Mouse (Mus musculus) ES-E14 (cell line): Measurements from ENCODE around the gene Dek. TPM values are rescaled to one million over a fixed set of nuclear protein-coding genes. Genes with fewer than 3 reads are reported as not detected.

Experiments used
- DNase-seq: peaks from one replicate; pipeline ENCODE4 v3.0.0-alpha.2; 2013; ENCODE audit warnings: low read depth, low spot score
- H3K27ac ChIP-seq: 2 replicates; pipeline ENCODE4 v1.5.1; 2012; ENCODE audit warnings: low read depth, mild to moderate bottlenecking, low read length, moderate library complexity, mixed read lengths; ENCODE audit not compliant: poor library complexity, insufficient read depth, severe bottlenecking
- H3K36me3 ChIP-seq: 2 replicates; pipeline ENCODE4 v1.6.1; 2012; ENCODE audit warnings: mild to moderate bottlenecking, low read length, moderate library complexity, mixed read lengths; ENCODE audit not compliant: control insufficient read depth, poor library complexity, insufficient read depth, severe bottlenecking
- H3K4me1 ChIP-seq, 2 experiments: fragments of 150-350 bp in 1 of 2; sonication (generic) in 1 of 2; 2 replicates each; pipeline ENCODE4 v1.6.1; 2012; ENCODE audit warnings: low read length in 2 of 2, mild to moderate bottlenecking in 1 of 2, mixed read lengths in 1 of 2; ENCODE audit not compliant: control insufficient read depth in 2 of 2, insufficient read depth in 2 of 2, poor library complexity in 1 of 2
- H3K4me3 ChIP-seq, 2 experiments: fragments of 150-350 bp in 1 of 2; sonication (generic) in 1 of 2; 2 replicates each; pipeline ENCODE4 v1.5.1; 2012; ENCODE audit warnings: low read length in 2 of 2, low read depth in 1 of 2, mild to moderate bottlenecking in 1 of 2, mixed read lengths in 1 of 2; ENCODE audit not compliant: insufficient read depth in 1 of 2, poor library complexity in 1 of 2, severe bottlenecking in 1 of 2
- H3K9ac ChIP-seq: 2 replicates; pipeline ENCODE4 v1.6.1; 2012; ENCODE audit warnings: low read depth, mild to moderate bottlenecking, low read length, mixed read lengths; ENCODE audit not compliant: poor library complexity, insufficient read depth, severe bottlenecking
- H3K9me3 ChIP-seq: fragments of 150-350 bp; sonication (generic); 2 replicates; pipeline ENCODE4 v1.6.1; 2012; ENCODE audit warnings: low read depth, mild to moderate bottlenecking, low read length; ENCODE audit not compliant: control insufficient read depth, insufficient read depth
- CHD2 ChIP-seq: IDR thresholded peaks from 2 replicates; pipeline ENCODE4 v1.6.1; 2014; ENCODE audit warnings: mild to moderate bottlenecking, low read depth, low read length, inconsistent platforms
- HCFC1 ChIP-seq: IDR thresholded peaks from 2 replicates; pipeline ENCODE4 v1.6.1; 2012; ENCODE audit warnings: low read length, inconsistent platforms, borderline replicate concordance; ENCODE audit not compliant: insufficient read depth
- MAFK ChIP-seq: IDR thresholded peaks from 2 replicates; pipeline ENCODE4 v1.6.1; 2014; ENCODE audit warnings: mild to moderate bottlenecking, low read depth, low read length, inconsistent platforms; ENCODE audit not compliant: insufficient read depth
- ZC3H11A ChIP-seq: IDR thresholded peaks from 2 replicates; pipeline ENCODE4 v1.6.1; 2012; ENCODE audit warnings: low read depth, mild to moderate bottlenecking, inconsistent platforms, low read length, borderline replicate concordance
- ZNF384 ChIP-seq: IDR thresholded peaks from 2 replicates; pipeline ENCODE4 v1.6.1; 2012; ENCODE audit warnings: low read depth, low read length, inconsistent platforms
- in situ Hi-C, 2 experiments: fragments of 600-800 bp; cut with MboI; formaldehyde crosslinking; loops; one replicate each; pipeline ENCODE4 v1.15.1; 2025; ENCODE audit warnings: low sequenced_read_pairs in 2 of 2, inconsistent platforms in 1 of 2; ENCODE audit not compliant: unreplicated experiment in 2 of 2
- total RNA-seq: library from RNA; depleted of rRNA; stranded (reverse); fragments of 300-350 nt; gene quantifications from 2 replicates; pipeline ENCODE4 v1.2.3, GENCODE M21; 2012

The Dek gene
- total RNA-seq, 1 experiment: 120 TPM

- Histone ChIP-seq H3K36me3 (peaks cover 25% of the 10 kb centered on the region), H3K4me3 (no peak overlapping the region), H3K9ac (no peak overlapping the region), H3K9me3 (no peaks in the 10 kb centered on the region), H3K27ac (no peak overlapping the region), H3K4me1 (peaks cover 3 to 5% of the 10 kb centered on the region in 2 experiments; a peak in 2 of 4 replicates)
- no peak for DNase-seq
- in situ Hi-C loops: no loop called here
- TF ChIP-seq CHD2 (no peak), ZNF384 (no peak), HCFC1 (no peak), MAFK (no peak), ZC3H11A (no peak)
Measured at GRCm38 (mm10) chr13:47099265-47099664, 6.7 kb downstream of the Dek start.

- in situ Hi-C loops: no loop called here
- H3K4me1 ChIP-seq: no peaks in the 10 kb centered on the region
- peaks cover 25% of the 10 kb centered on the region for H3K36me3 ChIP-seq
Measured at GRCm38 (mm10) chr13:47096591-47096990, 9.4 kb downstream of the Dek start.

GRCm38 (mm10) chr13:47093791-47094190, 12.2 kb downstream of the Dek start:
- TF ChIP-seq ZC3H11A (no peak), HCFC1 (no peak), MAFK (no peak), ZNF384 (no peak), CHD2 (no peak)
- in situ Hi-C loops: no loop called here
- H3K36me3 ChIP-seq: peaks cover 22% of the 10 kb centered on the region

More at GRCm38 (mm10) chr13:47096591-47096990, 9.4 kb downstream of the Dek start:
- Histone ChIP-seq H3K27ac (no peak overlapping the region), H3K4me3 (no peak overlapping the region), H3K9me3 (no peaks in the 10 kb centered on the region), H3K9ac (no peak overlapping the region)
- TF ChIP-seq ZC3H11A (no peak), MAFK (no peak), HCFC1 (no peak), CHD2 (no peak), ZNF384 (no peak)
- DNase-seq: no peak

GRCm38 (mm10) chr13:47089271-47089670, 16.7 kb downstream of the Dek start:
- TF ChIP-seq HCFC1: no peak
- TF ChIP-seq ZC3H11A: no peak
- TF ChIP-seq CHD2: no peak
- TF ChIP-seq MAFK: no peak
- no peak for TF ChIP-seq ZNF384
- no peaks in the 10 kb centered on the region for H3K9me3 ChIP-seq
- no peak overlapping the region for H3K4me3 ChIP-seq
- DNase-seq: no peak
- H3K4me1 ChIP-seq: no peaks in the 10 kb centered on the region
- H3K27ac ChIP-seq: no peak overlapping the region
- in situ Hi-C loops: no loop called here
- peaks cover 17% of the 10 kb centered on the region for H3K36me3 ChIP-seq
- H3K9ac ChIP-seq: no peak overlapping the region

More at GRCm38 (mm10) chr13:47093791-47094190, 12.2 kb downstream of the Dek start:
- Histone ChIP-seq H3K4me1 (no peaks in the 10 kb centered on the region), H3K4me3 (no peak overlapping the region), H3K27ac (no peak overlapping the region), H3K9me3 (no peaks in the 10 kb centered on the region), H3K9ac (no peak overlapping the region)
- no peak for DNase-seq

DNA sequence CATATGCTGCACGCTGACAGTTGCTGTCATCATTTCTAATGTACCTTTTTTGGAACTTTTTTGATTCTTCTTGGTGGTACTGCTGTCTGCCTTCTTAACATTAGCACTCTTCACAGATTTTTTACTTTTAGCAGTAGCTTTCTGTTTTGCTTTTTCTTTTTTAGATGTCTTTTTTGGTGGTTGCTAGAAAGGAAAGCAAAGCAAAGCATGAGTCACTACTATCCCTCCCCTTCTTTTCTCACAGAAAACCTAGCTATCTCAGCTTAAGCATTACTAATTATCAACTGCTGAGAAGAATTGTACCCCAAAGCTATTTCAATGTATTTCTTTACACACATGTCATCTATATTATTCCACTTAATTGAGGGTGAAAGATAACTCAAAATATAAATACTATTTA, 17.6 kb downstream of the Dek start:
- Histone ChIP-seq H3K9ac (no peak overlapping the region), H3K27ac (no peak overlapping the region), H3K4me3 (no peak overlapping the region), H3K4me1 (no peaks in the 10 kb centered on the region), H3K36me3 (peaks cover 13% of the 10 kb centered on the region; the same call in 1 of the 2 replicates), H3K9me3 (no peaks in the 10 kb centered on the region)
- no peak for TF ChIP-seq CHD2
- no peak for TF ChIP-seq ZNF384
- no peak for TF ChIP-seq ZC3H11A
- no peak for TF ChIP-seq MAFK
- TF ChIP-seq HCFC1: no peak
- no peak for DNase-seq
- in situ Hi-C loops: no loop called here
